ENCODE assay signal across 9 mouse cellular contexts in the genomic region with DNA sequence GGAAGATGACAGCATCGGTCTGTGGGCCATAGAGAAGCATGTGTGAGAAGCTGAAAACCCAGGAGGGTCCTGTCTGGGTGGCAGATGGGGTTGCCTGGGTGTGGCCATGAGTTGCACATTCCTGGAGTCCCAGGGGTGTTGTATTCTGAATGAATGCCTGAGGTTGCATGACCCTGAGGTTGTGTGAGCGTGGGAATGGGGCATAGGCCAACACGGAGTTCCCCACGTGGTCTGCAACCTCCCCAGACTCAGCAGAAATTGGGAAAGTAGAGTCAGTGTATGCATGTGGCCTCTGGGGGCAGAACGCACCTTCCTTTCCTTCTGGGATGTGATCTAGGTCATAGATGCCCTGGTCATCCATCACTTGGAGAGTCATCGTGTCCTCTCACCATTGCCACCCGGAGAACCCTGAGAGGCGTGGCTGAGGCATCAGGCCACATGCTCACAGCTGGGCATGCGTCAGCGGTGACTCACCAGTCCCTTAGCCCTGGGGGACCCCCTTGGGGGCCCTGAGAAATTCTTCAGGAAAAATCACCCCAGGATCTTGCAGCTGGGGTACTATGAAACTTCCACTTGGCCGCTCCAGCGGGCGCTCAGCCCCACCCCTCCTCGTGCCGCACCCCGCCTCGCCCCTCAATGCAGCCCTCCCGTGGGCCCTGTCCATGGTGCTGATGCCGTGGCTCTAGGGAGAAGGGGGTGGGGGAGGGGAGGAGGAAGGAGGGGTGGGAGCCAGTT. TPM values are rescaled to one million over a fixed set of nuclear protein-coding genes. Genes with fewer than 3 reads are reported as not detected.
A peak's percentile ranks its signal among the peaks of the same experiment; 100 is the strongest.
DNase-seq lines count a peak whose midpoint lies in the region; ATAC-seq and TF ChIP-seq lines count a peak whose summit lies in the region.
"Had no signal": no experiment of that assay in that cellular context is flagged by ENCODE, and none has a peak within 500 bp of the region (broad histone marks: within the 10 kb centered on the region; RNA-seq: fewer than 3 reads in every experiment).

No protein-coding gene starts in this region.

- H3K36me3 ChIP-seq in kidney, embryonic 16.5 days (ENCODE audit: insufficient read depth, low read length): no peaks in the 10 kb centered on the region
- H3K36me3 ChIP-seq in MEL (ENCODE audit: control insufficient read depth in 1 of 2, insufficient read depth in 2 of 2, low read length in 2 of 2): no peaks in the 10 kb centered on the region
- no peaks in the 10 kb centered on the region for H3K36me3 ChIP-seq in embryonic facial prominence, embryonic 12.5 days

- TF ChIP-seq RAD21 in MEL (IDR thresholded peaks at IDR 0.05; ENCODE audit: low read depth, low read length): no peak

- no peak for TF ChIP-seq POLR2A in MEL (IDR thresholded peaks at IDR 0.05; ENCODE audit: control insufficient read depth in 1 of 2, insufficient read depth in 1 of 2, low read depth in 1 of 2, low read length in 2 of 2, poor library complexity in 1 of 2)

- H3K9me3 ChIP-seq in kidney, embryonic 16.5 days (ENCODE audit: low read length): no peaks in the 10 kb centered on the region
- no peaks in the 10 kb centered on the region for H3K9me3 ChIP-seq in MEL (replicated peaks; ENCODE audit: insufficient read depth, low read length)
- H3K9me3 ChIP-seq in embryonic facial prominence, embryonic 12.5 days: no peaks in the 10 kb centered on the region

- 13% methylated on average over 19 of the region's 19 CpGs for WGBS in kidney, embryonic 16.5 days
- 16% methylated on average over 19 of the region's 19 CpGs for WGBS in embryonic facial prominence, embryonic 12.5 days

- no peak for DNase-seq in kidney, adult 18-20 months
- peak; percentile 80 for DNase-seq in MEL (ENCODE audit: low read depth, low spot score)
- peak; percentile 69 for DNase-seq in heart, postnatal 4 days
- DNase-seq in lung, postnatal 14 days: peak; percentile 58
- DNase-seq in left cerebral cortex, adult 11 months (ENCODE audit: low spot score): no peak

- peak overlapping the region; percentile 27; the same call in 1 of the 2 replicates for H3K4me2 ChIP-seq in kidney, embryonic 16.5 days (replicated peaks; ENCODE audit: low read depth, low read length)
- peak overlapping the region; percentile 17; the same call in 1 of the 2 replicates for H3K4me2 ChIP-seq in embryonic facial prominence, embryonic 12.5 days (replicated peaks)

- H3K27ac ChIP-seq in kidney, embryonic 16.5 days (ENCODE audit: low read length): no peak overlapping the region
- H3K27ac ChIP-seq in MEL (ENCODE audit: control insufficient read depth, low read depth, low read length): no peak overlapping the region
- no peak overlapping the region for H3K27ac ChIP-seq in embryonic facial prominence, embryonic 12.5 days
- H3K27ac ChIP-seq: macrophage had no signal

- H3K27me3 ChIP-seq in kidney, embryonic 16.5 days (ENCODE audit: insufficient read depth, low read length): peaks cover 11% of the 10 kb centered on the region; the same call in 1 of the 2 replicates
- no peaks in the 10 kb centered on the region; a peak in 1 of 4 replicates for H3K27me3 ChIP-seq in MEL (ENCODE audit: control insufficient read depth in 1 of 2, insufficient read depth in 2 of 2, low read length in 2 of 2)
- peaks cover 12% of the 10 kb centered on the region for H3K27me3 ChIP-seq in embryonic facial prominence, embryonic 12.5 days

- H3K79me2 ChIP-seq in MEL (ENCODE audit: control insufficient read depth, insufficient read depth, low read length, poor library complexity): no peaks in the 10 kb centered on the region

- TF ChIP-seq EP300 in MEL (IDR thresholded peaks at IDR 0.05; ENCODE audit: low read depth in 1 of 2, low read length in 2 of 2): no peak

- H3K9ac ChIP-seq in kidney, embryonic 16.5 days (replicated peaks; ENCODE audit: low read length): no peak overlapping the region
- no peak overlapping the region for H3K9ac ChIP-seq in MEL (ENCODE audit: control insufficient read depth, low read depth, low read length, poor library complexity, severe bottlenecking)
- no peak overlapping the region for H3K9ac ChIP-seq in embryonic facial prominence, embryonic 12.5 days

- no peak overlapping the region for H3K4me3 ChIP-seq in kidney, embryonic 16.5 days (ENCODE audit: low read length)
- no peak overlapping the region for H3K4me3 ChIP-seq in MEL (ENCODE audit: control insufficient read depth in 1 of 2, insufficient read depth in 1 of 2, low read depth in 2 of 2, low read length in 2 of 2)
- H3K4me3 ChIP-seq in embryonic facial prominence, embryonic 12.5 days: no peak overlapping the region

- peak; percentile 44; the same call in 1 of the 2 replicates for ATAC-seq in kidney, embryonic 16.5 days (ENCODE audit: low FRiP score, low TSS enrichment)
- no peak for ATAC-seq in embryonic facial prominence, embryonic 12.5 days (ENCODE audit: insufficient number of reproducible peaks, insufficient read depth, low FRiP score, low TSS enrichment)
- ATAC-seq in erythroid progenitor cell, adult 5-6 weeks (replicated peaks; ENCODE audit: low FRiP score, poor library complexity, severe bottlenecking): no peak

- TF ChIP-seq CTCF in MEL (IDR thresholded peaks at IDR 0.05 in 2 of 3, conservative IDR thresholded peaks at IDR 0.05 in 1 of 3; ENCODE audit: control insufficient read depth in 1 of 3, insufficient read depth in 1 of 3, low read depth in 2 of 3, low read length in 3 of 3, poor library complexity in 1 of 3, severe bottlenecking in 1 of 3): peak in 1 of 3 experiments; percentile 21; a peak in 2 of 6 replicates

- H3K4me1 ChIP-seq in kidney, embryonic 16.5 days (ENCODE audit: insufficient read depth, low read length): peaks cover 3% of the 10 kb centered on the region; the same call in 1 of the 2 replicates
- H3K4me1 ChIP-seq in MEL (ENCODE audit: control insufficient read depth in 1 of 2, insufficient read depth in 2 of 2, low read length in 2 of 2): no peaks in the 10 kb centered on the region
- peaks cover 8% of the 10 kb centered on the region; the same call in 1 of the 2 replicates for H3K4me1 ChIP-seq in embryonic facial prominence, embryonic 12.5 days

TF ChIP-seq in MEL, 35 proteins besides CTCF, POLR2A, EP300 and RAD21:
- no peak for TF ChIP-seq ZC3H11A (IDR thresholded peaks at IDR 0.05; ENCODE audit: low read depth, low read length)
- TF ChIP-seq SIN3A (IDR thresholded peaks at IDR 0.05; ENCODE audit: low read length): peak; percentile 94
- peak; percentile 59 for TF ChIP-seq CHD2 (IDR thresholded peaks at IDR 0.05; ENCODE audit: low read length)
- peak; percentile 72 for TF ChIP-seq BHLHE40 (IDR thresholded peaks at IDR 0.05; ENCODE audit: borderline replicate concordance, low read depth, low read length)
- peak; percentile 96 for TF ChIP-seq MXI1 (IDR thresholded peaks at IDR 0.05; ENCODE audit: low read depth, low read length)
- peak; percentile 97 for TF ChIP-seq MAZ (IDR thresholded peaks at IDR 0.05; ENCODE audit: low read depth, low read length)

RNA-seq across cellular contexts. Expression of a gene that starts 2.2 kb away (rescaled TPM):
- polyA plus RNA-seq in kidney, embryonic 16.5 days (2015; fragmentation: Nextera tagmentation; extraction: Ambion mirVana): 2.5 TPM in 2 replicates
- 0.07 and 0.08 TPM in 2 replicates for total RNA-seq in MEL (2012; rRNA removed)
- under 1 TPM in 1 of 2 experiments, not detected in 1; 0.53 TPM for polyA plus RNA-seq in MEL (2012; ENCODE audit: insufficient read depth in 1 of 2, insufficient read length in 2 of 2, low read depth in 1 of 2, low replicate concordance in 2 of 2, missing spikeins in 1 of 2)
- polyA plus RNA-seq in embryonic facial prominence, embryonic 12.5 days (2016; fragmentation: Nextera tagmentation; extraction: Ambion mirVana): 1.1 and 1.2 TPM in 2 replicates
- 10 to 100 TPM; 12.1 to 13.3 TPM for total RNA-seq in heart, postnatal 4 days (2021)
- 1.3 TPM in 1 of 2 replicates, not detected in the other for total RNA-seq in erythroid progenitor cell, adult 5-6 weeks (2015; ENCODE audit: low replicate concordance)
- total RNA-seq in erythroid progenitor cell, adult 5-6 weeks (2017; ENCODE audit: low replicate concordance): 0.39 TPM in 1 of 2 replicates, not detected in the other
- polyA plus RNA-seq: macrophage had no signal

RNA-seq across cellular contexts. Expression of a gene that starts 5.6 kb away (rescaled TPM):
- polyA plus RNA-seq in kidney, embryonic 16.5 days (2015; fragmentation: Nextera tagmentation; extraction: Ambion mirVana): not detected in 2 replicates
- total RNA-seq in MEL (2012; rRNA removed): not detected in 2 replicates
- not detected for polyA plus RNA-seq in MEL (2012; ENCODE audit: insufficient read depth in 1 of 2, insufficient read length in 2 of 2, low read depth in 1 of 2, low replicate concordance in 2 of 2, missing spikeins in 1 of 2)
- polyA plus RNA-seq in embryonic facial prominence, embryonic 12.5 days (2016; fragmentation: Nextera tagmentation; extraction: Ambion mirVana): not detected in 2 replicates
- not detected for total RNA-seq in heart, postnatal 4 days (2021)
- not detected in 2 replicates for total RNA-seq in erythroid progenitor cell, adult 5-6 weeks (2015; ENCODE audit: low replicate concordance)
- not detected in 2 replicates for total RNA-seq in erythroid progenitor cell, adult 5-6 weeks (2017; ENCODE audit: low replicate concordance)
- polyA plus RNA-seq: macrophage had no signal

RNA-seq across cellular contexts. Expression of a gene that starts 55.7 kb away (rescaled TPM):
- polyA plus RNA-seq in kidney, embryonic 16.5 days (2015; fragmentation: Nextera tagmentation; extraction: Ambion mirVana): 18.8 and 20.1 TPM in 2 replicates
- 53.9 and 63.7 TPM in 2 replicates for total RNA-seq in MEL (2012; rRNA removed)
- polyA plus RNA-seq in MEL (2012; ENCODE audit: insufficient read depth in 1 of 2, insufficient read length in 2 of 2, low read depth in 1 of 2, low replicate concordance in 2 of 2, missing spikeins in 1 of 2): 100 to 1,000 TPM; 190 to 199 TPM
- polyA plus RNA-seq in embryonic facial prominence, embryonic 12.5 days (2016; fragmentation: Nextera tagmentation; extraction: Ambion mirVana): 3.0 and 3.9 TPM in 2 replicates
- total RNA-seq in heart, postnatal 4 days (2021): 1 to 10 TPM; 6.4 to 7.2 TPM
- 1.1 and 1.7 TPM in 2 replicates for total RNA-seq in erythroid progenitor cell, adult 5-6 weeks (2015; ENCODE audit: low replicate concordance)
- 3.7 and 4.3 TPM in 2 replicates for total RNA-seq in erythroid progenitor cell, adult 5-6 weeks (2017; ENCODE audit: low replicate concordance)

Comparison
In these comparisons a context has a peak if more than half of its experiments do, and no peak if none do; other contexts are left out.
1. DNase-seq: peak in MEL (single experiment), heart, postnatal 4 days (single experiment) and lung, postnatal 14 days (single experiment); none in kidney, adult 18-20 months (single experiment) and left cerebral cortex, adult 11 months (single experiment).
2. RNA of a gene that starts 2.2 kb away (total RNA-seq): 12.1 to 13.3 TPM in heart, postnatal 4 days; 0.39 to 1.3 TPM in erythroid progenitor cell, adult 5-6 weeks and 0.07 to 0.08 TPM in MEL; every median in the first group is over 4 times any median in the second.